Mouse (Mus musculus) ovary, postnatal 36 days (tissue): ENCODE measurements around the gene Rbbp8nl.
A peak's percentile ranks its signal among the peaks of the same experiment; 100 is the strongest.
"Not testable (repeated sequence)": the region's sequence is repeated elsewhere in the genome, so short reads cannot be mapped to it uniquely, and the experiment has no call there.

Experiments
- DNase-seq: peaks from one replicate; pipeline ENCODE4 v3.0.0; 2022; ENCODE audit warnings: low spot score, mixed read lengths

Rbbp8nl gene

GRCm38 (mm10) chr2:180288966-180289365 is 713 bp downstream of the Rbbp8nl start:
- no peak for DNase-seq

DNA sequence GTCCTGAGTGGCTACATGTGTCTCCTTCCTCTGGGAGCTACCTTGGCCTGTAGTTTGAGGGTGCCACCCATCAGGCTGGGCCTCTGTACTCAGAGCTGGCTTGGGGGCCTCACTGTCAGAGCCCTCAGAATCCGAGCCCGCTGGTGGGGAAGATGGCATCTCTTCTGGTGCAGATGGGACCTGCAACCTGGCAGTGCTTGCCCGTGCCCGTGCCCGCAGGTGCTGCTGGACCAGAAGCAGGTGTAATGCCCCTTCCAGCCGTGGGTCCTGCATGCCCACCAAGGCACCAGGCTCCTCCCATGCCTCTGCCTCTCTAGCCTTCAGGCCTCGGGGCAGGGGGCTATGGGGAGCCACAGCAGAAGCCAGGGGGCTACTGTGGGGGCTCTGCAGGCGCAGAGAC is 10.4 kb downstream of the Rbbp8nl start:
- no peak for DNase-seq

GRCm38 (mm10) chr2:180277773-180278320 is 11.8 kb downstream of the Rbbp8nl start:
- DNase-seq, result no peak

- DNase-seq, result no peak
Observed at GRCm38 (mm10) chr2:180276851-180277259, 12.8 kb downstream of the Rbbp8nl start.

GRCm38 (mm10) chr2:180276385-180276784 is 13.3 kb downstream of the Rbbp8nl start:
- DNase-seq, result no peak

GRCm38 (mm10) chr2:180275836-180276235 is 13.8 kb downstream of the Rbbp8nl start:
- DNase-seq, result peak; percentile 79

DNA sequence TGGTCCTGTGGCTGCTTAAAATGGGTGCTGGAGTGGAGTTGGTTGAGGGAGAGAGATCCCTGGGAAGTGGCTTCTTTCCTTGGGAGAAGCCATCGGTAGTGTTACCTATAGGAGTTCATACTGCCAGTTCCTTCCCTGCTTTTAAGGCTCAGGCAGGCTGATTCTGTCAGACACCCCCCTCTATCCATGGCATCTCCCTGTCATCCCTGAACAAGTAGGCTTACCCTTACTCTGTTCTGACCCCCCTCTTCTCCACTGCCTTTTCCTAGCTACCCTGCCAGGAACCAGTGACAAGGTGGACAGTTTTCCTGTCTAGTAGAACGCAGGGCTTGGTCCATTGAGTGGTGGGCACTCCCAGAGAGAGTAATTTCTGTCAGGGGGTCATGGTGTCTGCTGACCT is 15.2 kb downstream of the Rbbp8nl start:
- DNase-seq, result no peak

- peak; percentile 90 for DNase-seq
Observed at GRCm38 (mm10) chr2:180273394-180274244, 16.1 kb downstream of the Rbbp8nl start, which contains the start of gene Cables2. Gene Cables2 (minus strand): TSS chr2:180273496.

DNA sequence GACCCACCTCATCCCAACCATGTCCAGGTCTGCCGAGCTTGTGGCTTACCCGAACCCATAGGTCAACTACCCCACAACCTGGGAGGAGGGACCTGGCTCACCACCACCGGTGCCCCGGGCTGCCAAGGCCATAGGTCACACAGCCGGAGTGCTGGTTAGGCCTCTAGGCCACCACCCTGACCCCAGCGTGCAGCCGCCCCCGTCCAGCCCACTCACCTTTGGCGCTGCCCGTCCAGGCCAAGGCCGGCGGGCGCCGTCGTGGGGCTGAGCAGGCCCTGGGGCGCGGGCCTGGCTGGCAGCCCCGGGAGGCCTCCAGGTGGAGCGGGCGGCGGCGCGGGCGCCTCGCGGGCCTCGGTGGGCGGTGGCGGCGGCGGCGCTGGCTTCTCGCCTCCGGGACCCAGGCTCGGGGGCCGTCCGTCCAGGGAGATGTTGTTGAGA is 16.8 kb downstream of the Rbbp8nl start:
- no peak for DNase-seq

DNA sequence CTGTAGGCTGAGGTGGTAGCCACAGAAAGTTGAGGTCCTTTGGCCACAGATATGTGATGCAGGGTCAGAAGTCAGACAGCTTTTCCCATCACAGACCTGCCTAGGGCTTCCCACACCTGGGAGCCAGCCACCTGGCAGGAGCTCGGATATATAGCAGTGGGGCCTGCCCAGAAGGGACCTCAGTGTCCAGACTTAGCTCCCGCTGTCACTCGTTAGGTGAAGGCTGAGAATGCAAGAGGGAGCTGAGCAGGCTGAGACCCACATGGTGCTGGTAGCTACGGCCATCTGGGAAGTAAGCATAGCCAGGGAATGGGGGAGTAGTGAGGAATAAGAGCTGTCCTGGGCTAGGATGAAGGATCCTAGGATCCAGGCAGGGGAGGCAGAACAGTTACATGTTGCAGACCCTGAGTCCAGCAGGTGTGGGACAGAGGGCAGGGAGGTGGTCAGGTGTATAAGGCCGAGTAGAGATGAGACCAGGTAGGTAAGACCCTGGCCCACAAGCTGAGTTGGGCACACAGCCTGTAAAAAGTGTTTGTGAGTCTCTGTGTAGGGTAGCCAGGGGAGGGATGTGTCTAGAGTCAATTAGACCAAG is 17.8 kb downstream of the Rbbp8nl start:
- DNase-seq, result no peak

DNA sequence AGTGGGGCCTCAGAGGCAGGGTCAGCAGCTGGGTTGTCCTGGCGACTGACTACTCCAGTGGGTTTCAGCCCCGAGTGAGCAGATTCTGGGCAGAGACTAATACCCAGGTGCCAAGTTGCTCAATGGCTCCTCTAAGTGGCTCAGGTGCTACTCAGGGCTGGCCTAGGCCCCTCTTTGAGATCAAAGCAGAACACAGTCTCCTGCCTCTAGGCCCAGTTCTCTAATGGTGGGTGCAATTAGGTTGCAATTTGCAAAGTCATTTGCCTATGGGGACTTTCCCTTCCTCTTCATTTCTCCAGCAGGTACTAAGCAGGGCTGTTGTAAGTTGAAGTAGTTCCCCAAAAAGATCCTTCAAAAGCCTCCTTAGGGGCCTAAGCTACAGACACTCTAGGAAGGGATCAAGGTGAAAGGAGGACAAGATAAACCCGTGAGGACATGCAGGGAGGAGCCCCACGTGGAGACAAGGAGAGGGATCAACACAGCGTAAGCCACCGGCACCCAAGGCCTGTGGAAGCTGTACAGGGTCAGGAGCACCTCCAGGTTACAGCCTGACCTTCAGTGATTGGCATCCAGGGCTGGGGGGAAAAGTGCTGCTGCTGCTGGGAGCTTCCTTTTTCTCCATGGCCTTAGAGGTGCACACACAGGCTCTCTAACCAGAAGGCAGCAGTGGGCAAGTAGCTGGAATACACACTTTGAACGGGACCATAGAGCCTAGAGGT is 19.0 kb downstream of the Rbbp8nl start:
- DNase-seq, result no peak

DNA sequence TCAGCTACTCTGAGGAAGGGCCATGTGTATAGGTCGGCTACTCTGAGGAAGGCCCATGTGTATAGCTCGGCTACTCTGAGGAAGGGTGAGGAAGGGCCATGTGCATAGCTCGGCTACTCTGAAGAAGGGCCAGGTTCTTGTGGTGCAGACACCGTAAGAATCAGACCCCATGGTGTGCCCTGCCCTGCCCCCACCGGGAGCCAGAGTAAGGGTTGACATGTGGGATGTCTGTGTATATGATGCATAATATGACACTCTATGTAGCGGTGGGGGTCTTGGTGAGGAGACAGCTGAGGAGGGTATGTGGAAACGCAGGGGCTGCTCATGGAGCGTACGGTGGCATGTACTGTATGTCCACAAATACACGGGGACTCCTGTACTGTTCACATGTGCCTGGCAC is 20.4 kb downstream of the Rbbp8nl start:
- DNase-seq, result no peak

GRCm38 (mm10) chr2:180267955-180268354 is 21.7 kb downstream of the Rbbp8nl start:
- no peak for DNase-seq

DNA sequence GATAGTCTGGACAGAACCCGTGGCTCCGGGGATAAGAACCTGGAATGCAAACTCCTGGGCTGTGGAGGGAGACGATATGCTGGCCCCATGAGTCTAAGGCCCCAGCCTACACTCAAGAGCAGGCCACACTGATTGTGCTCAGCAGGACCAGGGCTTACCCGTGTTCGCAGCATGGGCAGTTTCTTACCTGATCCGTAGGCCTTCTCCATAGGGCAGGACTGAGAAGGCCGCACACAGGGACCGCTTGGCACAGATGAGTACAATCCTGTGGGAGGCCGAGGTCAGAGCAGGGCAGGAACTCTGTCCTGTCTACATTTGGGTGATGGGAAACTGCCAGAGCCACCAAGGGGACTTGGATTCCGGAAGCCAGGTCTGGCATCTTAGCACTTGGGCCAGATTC is 26.8 kb downstream of the Rbbp8nl start:
- no peak for DNase-seq

DNA sequence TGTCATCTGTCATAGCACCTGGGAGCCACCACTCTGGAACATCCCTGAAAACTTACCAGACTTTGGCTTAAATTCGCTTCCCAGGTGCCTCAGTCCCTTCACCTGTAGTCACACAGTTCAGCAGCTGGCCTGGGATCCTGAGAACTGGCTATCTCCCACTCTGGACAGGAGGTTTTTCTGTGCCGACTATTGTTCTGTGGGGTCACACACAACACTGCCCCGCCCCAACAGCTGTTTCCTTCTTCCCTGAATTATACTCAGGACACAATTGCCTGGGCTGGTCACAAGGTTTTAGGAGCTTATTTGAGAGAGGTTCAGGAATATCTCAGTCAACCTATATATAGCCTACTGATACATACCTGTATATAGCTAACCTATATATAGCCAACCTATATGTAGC is 27.2 kb downstream of the Rbbp8nl start:
- DNase-seq, result no peak

DNA sequence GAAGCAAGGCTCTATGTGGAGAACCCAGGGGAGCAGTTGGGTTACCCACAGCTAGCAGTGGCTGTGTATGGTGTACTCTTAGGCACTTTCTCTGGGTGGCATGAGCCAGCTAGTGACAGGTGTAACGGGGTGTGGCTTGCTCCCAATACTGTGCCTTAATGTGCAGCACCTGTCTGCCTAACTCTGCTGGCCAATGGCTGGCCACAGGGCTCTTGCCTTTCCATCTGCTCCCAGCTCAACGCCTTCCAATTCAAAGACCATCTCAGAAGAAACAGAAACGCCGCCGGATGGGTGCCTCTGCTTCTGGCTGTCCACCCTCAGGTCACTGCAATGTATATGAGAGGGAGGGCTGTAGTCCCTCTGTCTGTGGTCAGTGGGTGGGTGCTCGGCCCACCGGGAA is 27.8 kb downstream of the Rbbp8nl start:
- DNase-seq, result no peak

GRCm38 (mm10) chr2:180260610-180261480 is 28.8 kb downstream of the Rbbp8nl start:
- DNase-seq, result no peak

DNA sequence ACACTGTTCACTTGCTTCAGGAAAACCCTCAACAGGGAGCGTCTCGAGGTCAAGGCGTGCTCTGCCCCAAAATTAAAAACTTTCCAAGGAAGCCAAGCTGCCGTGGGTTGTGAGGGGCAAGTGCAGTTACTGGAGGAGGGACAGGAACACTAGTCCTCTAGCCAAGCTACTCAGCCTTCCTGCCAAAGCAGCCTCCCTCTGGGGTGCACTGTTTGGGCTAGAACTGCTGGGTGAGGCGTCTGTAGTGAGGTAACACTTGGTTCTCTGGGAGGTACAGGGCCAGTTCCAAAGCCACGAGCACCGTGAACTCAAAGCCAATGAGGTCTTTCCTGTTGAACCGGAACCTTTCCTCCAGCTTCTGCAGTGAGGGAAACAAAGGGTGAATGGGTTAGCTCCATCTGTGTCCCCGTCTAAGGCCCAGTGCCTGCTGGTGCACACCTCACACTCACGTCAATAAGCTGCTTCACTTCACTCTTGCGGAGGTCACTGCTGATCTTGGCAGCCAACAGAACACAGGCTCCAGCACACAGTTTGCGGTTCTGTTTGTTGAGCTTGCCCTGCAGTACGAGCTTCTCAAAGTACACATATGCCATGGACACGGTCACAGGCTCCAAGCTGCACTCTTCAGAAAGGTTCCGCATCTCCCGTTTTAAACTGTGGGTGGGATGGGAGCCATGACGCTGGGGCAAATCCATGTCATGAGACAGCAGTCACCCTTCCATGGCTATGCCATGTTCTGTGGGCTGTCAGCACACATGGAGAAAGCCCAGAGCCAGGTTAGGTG is 29.7 kb downstream of the Rbbp8nl start:
- DNase-seq, result not testable (repeated sequence)

DNA sequence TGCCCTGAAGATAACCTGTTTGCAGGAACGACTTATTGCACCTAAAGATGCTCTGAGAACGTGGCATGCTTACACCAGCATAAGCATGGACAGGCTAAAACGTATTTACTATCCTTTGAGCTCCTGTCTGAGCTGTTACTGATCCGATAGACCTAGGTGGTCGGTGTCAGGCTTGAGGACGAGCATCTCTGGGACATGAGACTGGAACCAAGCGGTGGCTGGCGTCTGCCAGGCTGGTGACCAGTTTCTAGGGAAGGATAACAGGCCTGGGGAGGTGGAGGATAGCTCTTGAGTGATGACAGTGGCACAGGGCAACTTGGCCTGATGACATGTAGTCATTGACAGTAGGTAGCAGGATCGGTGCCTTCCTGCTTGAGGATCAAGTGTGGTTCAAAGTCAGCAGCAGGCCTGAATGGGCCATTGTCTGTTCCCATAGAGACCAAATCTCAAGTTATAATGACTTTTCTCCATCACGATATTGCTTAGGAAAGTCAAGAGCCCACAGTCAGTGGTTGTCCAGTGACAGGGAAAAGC is 30.7 kb downstream of the Rbbp8nl start:
- DNase-seq, result not testable (repeated sequence)
